Mouse (Mus musculus) v-Abl transformed pro-B cells (cell line): ENCODE measurements around the gene Mthfr.

Experiments used
- in situ Hi-C, 2 experiments: fragments of 400-800 bp; cut with MboI; formaldehyde crosslinking; loops; one replicate each; pipeline ENCODE4 v1.15.1; 2025; ENCODE audit not compliant: unreplicated experiment in 2 of 2

Mthfr gene

DNA sequence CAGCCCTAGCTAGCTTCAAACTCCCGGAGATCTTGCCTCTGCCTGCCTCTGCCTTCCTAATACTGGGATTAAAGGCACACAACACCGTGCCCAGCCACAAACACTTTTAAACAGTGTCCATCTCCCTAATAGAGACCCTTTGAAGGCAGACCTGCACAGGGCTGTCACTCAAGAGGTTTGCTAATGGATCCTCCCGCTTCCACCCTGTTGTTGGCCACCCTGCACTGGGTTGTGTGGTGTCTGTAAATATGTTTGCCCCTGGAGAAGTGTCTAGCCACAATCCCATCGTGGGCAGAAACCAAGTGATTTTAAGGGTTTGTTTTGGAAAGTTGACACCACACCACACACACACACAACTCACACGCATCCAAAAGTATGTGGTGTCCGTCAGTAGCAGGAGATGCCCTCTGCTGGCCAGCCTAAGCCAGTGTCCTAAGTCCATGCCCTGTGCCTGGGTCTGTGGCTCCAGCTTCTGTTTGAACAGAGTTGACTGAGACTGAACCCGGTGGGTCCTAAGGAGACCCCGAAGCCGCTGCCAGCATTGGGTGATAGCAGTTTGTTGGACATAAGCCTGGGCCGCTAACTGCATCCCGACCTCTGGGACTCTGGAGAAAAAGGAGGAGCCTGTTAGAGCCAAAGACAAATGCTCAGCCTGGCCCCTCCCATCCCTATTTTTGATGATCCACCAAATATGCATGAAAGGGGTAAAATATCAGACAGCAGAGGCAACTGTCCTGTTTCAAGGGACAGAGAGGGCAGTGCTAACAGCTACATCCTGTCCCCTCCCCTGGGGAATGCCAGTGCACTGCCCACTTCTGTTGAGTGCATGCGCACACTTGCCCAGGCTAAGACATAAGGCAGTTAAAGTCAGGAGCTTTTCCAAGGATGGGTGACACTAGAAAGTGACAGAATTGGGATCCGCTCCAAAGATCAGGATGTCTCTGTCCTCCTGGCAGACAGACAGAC lies 21.5 kb downstream of the Mthfr start:
- in situ Hi-C loops, result no loop called here

DNA sequence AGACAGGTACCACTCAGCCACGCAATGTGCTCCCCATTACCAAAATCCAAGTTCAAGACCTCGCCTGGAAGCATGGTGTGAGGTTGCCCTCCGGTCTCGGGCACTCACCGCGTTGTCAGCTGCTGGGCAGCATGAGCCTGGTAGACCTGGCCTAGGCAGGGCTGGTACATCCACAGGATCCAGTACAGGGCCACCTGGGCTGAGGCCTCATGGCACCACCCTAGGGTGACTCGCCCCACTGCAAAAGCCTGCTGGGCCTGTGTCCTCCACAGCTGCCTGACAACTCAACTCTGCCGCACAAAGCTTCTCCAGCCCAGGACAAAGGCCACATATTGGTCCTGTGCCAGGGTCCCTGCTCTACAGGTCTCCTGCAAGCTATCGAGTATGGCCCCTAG lies 22.2 kb downstream of the Mthfr start:
- in situ Hi-C loops, result no loop called here

DNA sequence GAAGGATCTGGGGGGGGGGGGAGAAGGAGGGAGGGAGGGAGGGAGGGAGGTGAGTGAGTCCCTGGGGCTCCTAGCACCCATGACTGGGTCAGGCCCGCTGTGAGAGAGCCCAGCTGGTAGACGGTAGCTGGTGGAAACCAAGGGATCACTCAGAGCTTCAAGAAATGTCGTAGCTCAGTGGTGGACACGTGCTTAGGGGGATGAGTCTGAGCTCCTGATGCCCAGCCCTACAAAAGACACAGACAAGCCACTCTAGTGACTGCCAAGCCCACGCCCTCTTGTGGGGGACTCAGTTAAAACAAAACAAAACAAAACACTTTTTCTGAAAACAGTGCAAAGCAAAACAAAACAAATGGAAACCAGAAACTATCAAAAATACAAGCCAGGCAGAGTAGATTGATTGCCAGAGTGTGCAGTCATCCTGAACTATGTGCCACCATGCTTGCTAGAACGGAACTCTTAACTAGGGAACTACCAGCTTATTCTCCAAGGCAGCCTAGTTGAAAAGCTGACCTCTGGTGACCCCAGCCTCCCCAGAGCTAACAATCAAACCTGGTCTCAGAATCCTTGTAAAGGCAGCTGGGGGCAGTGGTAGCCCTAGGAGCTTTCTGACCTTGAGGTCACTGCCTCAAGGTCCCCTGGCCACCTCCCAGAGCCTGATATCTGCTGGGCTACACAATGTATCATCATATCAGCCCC lies 27.0 kb downstream of the Mthfr start:
- in situ Hi-C loops, result no loop called here

- in situ Hi-C loops, result no loop called here
These were observed 27.5 kb downstream of the Mthfr start for GRCm38 (mm10) chr4:148066401-148066744.

DNA sequence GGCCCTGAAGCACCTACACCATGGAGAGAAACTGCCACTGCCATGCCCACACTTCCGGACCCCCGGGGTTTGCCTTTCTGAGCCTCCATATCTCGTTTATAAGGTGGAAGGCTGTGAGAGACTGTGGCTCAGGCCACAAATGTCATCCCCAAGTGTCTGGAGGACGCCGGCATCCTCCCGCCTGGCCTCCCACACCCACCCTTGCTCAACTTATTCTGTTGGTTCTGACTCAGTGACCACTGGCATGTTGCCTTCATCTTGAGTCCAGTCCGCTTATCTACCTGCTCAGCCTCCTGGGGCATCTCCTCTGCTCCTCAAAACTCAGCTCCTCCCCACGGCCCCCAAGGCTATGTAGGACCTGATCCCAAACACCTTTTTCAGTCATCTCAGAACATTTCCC lies 28.5 kb downstream of the Mthfr start:
- in situ Hi-C loops, result no loop called here

DNA sequence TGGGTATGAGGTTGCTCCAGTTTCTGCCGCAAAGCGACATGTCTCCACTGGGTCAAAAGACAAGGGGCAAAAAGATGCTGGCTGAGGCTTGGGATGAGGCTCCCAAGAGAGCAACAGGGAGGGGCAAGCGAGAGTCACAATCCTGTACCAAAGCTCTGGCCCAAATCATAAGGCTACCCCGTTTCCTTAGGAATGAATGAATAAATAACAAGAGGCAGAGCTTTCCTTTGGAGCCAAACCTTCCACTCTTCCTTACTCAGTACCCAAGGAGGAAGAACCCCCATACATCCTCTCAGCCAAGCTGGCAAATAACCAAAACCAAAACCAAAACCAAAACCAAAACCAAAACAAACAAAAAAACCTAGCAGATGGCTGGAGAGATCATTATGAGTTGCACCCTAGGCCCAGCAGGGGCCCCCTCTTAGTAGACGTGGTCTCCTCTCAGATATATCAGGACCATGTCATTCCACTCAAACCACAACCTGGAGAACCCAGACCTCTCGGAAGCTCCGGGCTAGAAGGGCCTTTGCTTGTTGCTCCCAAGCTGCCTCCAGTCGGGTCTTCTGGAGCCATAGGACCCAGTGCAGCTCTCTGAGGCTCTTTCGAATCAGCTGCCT lies 30.8 kb downstream of the Mthfr start:
- in situ Hi-C loops, result no loop called here

DNA sequence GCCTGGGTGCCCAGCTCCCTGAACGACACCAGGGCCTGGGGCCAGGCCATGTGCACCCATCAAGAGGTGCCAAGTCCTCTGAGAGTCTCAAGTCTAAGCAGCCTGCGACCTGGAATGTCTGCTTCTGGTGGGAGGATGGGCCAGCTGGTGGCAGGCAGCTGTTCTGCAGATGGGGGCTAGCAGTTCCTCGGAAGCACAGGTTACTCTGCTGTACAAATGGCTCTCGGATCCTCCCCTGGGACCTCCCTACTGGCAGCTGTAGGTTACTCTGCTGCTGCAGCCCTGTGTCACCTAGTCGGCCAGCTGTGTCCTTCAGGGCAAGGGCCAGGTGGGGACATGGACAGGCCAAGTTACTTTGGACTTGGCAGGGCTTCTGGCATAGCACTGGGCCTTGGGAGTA lies 32.6 kb downstream of the Mthfr start:
- in situ Hi-C loops, result no loop called here

- in situ Hi-C loops, result no loop called here
These were observed 35.8 kb downstream of the Mthfr start for GRCm38 (mm10) chr4:148074521-148075189.

GRCm38 (mm10) chr4:148075259-148075658 lies 36.4 kb downstream of the Mthfr start:
- in situ Hi-C loops, result no loop called here

DNA sequence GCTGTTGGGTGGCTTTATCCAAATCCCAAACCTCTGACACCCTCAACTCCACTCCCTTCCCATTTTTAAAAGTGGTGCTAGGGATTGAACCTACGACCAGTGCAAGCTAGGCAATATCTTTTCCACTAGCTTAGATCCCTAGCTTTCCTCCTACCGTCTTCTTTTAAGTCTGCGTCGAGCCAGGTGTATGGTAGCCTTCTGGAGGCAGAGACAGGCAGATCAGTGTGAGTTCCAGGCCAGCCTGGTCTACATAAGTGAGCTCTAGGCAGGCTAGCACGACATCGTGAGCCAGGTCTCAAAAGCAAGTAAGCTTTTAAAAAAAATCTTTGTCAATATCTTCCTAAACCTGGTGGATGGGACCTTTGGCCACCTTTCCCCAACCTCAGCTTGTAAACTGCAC lies 37.0 kb downstream of the Mthfr start:
- in situ Hi-C loops, result no loop called here

DNA sequence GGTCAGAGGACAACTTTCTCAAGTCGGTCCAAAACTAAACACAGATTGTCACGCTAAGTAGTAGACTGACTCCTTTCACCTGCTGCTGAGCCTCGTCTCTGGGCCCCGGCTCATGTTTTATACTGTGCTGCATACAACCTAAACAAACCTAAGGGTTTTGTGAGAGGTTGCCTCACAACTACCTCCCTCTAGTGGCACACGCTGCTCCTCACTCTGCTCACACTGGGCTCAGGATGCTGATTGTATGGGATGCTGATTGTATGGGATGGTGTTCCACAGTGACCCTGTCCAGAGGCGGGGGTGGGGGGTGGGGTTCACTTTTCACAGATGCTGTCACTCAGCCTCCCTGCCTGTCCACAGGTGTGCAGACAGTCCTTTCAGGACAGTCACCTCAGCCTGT lies 40.3 kb downstream of the Mthfr start:
- in situ Hi-C loops, result no loop called here

DNA sequence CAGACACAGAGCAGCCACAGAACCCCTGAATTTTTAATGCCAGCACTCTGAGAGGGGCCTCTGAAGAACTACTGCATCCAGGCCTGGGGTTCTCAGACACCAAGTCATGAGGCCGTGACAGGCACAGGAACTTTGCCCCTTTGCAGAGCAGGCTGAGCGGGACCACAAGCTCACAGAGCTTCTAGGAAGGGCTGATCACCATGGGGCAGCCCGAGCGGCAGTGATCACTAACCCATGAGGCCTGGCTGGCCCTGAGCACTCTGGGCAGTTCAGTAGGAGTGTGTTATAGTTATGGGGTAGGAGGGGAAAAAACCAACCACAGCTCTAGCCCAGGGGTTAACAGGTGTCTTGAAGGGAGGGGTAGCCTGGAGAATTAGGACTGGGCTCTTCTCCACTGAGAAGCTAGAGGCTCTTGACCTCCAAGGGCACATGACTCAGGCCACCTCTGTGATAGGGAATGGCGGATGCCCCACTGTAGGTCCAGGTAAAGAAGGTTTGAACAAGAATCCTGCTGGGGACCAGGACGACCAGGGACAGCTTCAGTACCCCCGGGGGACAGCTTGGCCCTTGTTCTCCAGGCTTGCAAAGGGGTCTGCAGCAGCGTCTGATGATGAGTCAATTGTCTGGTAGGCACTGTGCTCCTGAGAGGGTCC lies 41.2 kb downstream of the Mthfr start:
- in situ Hi-C loops, result loop anchor here (5.0 kb wide), 1 partner anchor 123 kb away; no protein-coding TSS in a partner anchor

DNA sequence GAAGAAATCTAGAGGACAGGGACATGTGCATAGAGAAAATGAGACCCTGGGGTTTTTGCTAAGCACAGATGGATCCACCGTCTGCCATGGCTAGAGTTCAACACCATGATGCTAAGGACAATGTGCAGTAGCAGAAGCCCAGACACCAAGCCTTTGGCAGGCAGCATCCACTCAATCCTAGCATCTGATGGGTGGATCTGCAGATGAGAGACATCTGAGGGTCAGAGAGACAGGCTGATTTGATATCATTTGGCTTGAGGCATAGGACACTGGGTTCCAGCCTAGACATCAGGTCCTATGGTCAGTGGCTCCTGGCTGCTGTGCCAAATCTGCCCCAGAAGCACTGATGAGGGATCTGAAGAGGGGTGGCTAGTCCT lies 41.7 kb downstream of the Mthfr start:
- in situ Hi-C loops, result loop anchor here (5.0 kb wide), 1 partner anchor 123 kb away; no protein-coding TSS in a partner anchor

- in situ Hi-C loops, result loop anchor here (5.0 kb wide), 1 partner anchor 124 kb away; no protein-coding TSS in a partner anchor
These were observed 42.3 kb downstream of the Mthfr start for GRCm38 (mm10) chr4:148081201-148081600.

- in situ Hi-C loops, result loop anchor here (5.0 kb wide), 1 partner anchor 125 kb away; no protein-coding TSS in a partner anchor
These were observed 43.6 kb downstream of the Mthfr start for GRCm38 (mm10) chr4:148082257-148083044.

- in situ Hi-C loops, result loop anchor here (5.0 kb wide), 1 partner anchor 126 kb away; no protein-coding TSS in a partner anchor
These were observed 44.5 kb downstream of the Mthfr start for GRCm38 (mm10) chr4:148083176-148083899.

DNA sequence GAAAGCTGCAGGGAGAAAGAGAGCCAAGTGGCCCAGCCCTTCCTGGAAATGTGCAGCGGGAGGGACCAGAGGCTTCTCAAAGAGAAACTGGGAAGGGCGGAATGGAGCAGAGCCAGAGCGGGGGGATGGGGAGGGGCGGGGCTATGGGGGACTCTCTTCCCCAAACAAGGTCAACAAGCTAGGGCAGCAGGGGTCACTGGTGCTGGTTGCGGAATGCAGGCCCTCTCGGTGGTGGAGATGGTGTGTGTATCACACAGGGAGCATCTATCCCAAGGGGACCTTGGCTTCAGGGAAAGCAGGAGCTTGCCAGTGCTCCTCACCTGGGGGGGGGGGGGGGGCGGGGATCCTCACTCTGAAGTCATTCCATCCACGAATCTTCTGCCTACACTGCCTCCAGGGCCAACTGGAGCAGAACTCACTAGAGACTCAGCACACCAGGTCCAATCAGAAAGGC lies 45.4 kb downstream of the Mthfr start:
- in situ Hi-C loops, result loop anchor here (5.0 kb wide), 1 partner anchor 127 kb away; no protein-coding TSS in a partner anchor

GRCm38 (mm10) chr4:148085131-148085906 lies 46.4 kb downstream of the Mthfr start:
- in situ Hi-C loops, result loop anchor here in 1 of 2 experiments (5.0 kb wide), 1 partner anchor 48 kb away; the partner anchor contains the start of genes Clcn6 and Mthfr
